Mouse (Mus musculus): ENCODE measurements around the gene Slc22a14. TPM values are rescaled to one million over a fixed set of nuclear protein-coding genes. Genes with fewer than 3 reads are reported as not detected.
A peak's percentile ranks its signal among the peaks of the same experiment; 100 is the strongest.

The Slc22a14 gene
- polyA plus RNA-seq, 1 experiment from 2014 or later, result not detected

DNA sequence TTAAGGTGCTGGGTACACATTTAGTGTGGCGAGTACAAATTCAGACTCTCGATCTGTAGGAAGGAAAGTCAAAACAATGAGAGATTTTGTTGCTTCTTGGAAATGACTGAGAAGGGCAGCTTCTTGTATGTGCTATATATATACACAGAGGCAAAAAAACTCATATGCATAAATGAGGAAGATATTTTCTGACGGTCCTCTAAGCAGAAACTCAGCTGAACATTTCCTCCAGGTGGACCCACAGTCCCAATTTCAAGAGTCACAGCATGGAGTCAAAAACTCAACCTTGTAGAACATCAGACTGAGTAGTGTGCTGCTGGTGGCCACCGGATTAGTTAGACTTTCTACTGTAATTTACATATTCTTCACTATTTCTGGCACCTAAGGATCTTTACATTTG lies 102.3 kb downstream of the Slc22a14 start:
- H3K9ac ChIP-seq (replicated peaks; ENCODE audit: low read depth), result no peak overlapping the region
- WGBS, result 73% methylated on average over 4 of the region's 4 CpGs
- H3K36me3 ChIP-seq (ENCODE audit: insufficient read depth, low read length), result peaks cover 8% of the 10 kb centered on the region; the same call in 1 of the 2 replicates
- no peak overlapping the region for H3K27ac ChIP-seq (ENCODE audit: low read length)
- TF ChIP-seq EP300 (IDR thresholded peaks at IDR 0.05) (no peak), CTCF (IDR thresholded peaks at IDR 0.05) (no peak)
- no peak overlapping the region for H3K4me2 ChIP-seq (replicated peaks; ENCODE audit: low read depth, low read length)
- H3K9me3 ChIP-seq (ENCODE audit: low read length), result no peaks in the 10 kb centered on the region
- H3K4me3 ChIP-seq (ENCODE audit: low read depth, low read length), result no peak overlapping the region
- no peak for ATAC-seq
- no peaks in the 10 kb centered on the region for H3K4me1 ChIP-seq (ENCODE audit: insufficient read depth, low read depth, low read length)
- H3K27me3 ChIP-seq (replicated peaks; ENCODE audit: insufficient read depth, low read length), result no peaks in the 10 kb centered on the region
- no peak for DNase-seq (ENCODE audit: low spot score)

- Histone ChIP-seq H3K4me2 (replicated peaks; ENCODE audit: low read depth, low read length) (no peak overlapping the region), H3K9me3 (ENCODE audit: low read length) (no peaks in the 10 kb centered on the region), H3K4me1 (ENCODE audit: insufficient read depth, low read depth, low read length) (no peaks in the 10 kb centered on the region), H3K27ac (ENCODE audit: low read length) (no peak overlapping the region), H3K9ac (replicated peaks; ENCODE audit: low read depth) (no peak overlapping the region), H3K36me3 (ENCODE audit: insufficient read depth, low read length) (peaks cover 8% of the 10 kb centered on the region; the same call in 1 of the 2 replicates), H3K27me3 (replicated peaks; ENCODE audit: insufficient read depth, low read length) (no peaks in the 10 kb centered on the region), H3K4me3 (ENCODE audit: low read depth, low read length) (no peak overlapping the region)
- ATAC-seq (no peak), DNase-seq (ENCODE audit: low spot score) (no peak)
- no peak for TF ChIP-seq EP300 (IDR thresholded peaks at IDR 0.05)
- no peak for TF ChIP-seq CTCF (IDR thresholded peaks at IDR 0.05)
- 100% methylated on average over 2 of the region's 2 CpGs for WGBS
Observed at GRCm38 (mm10) chr9:119260825-119261224, 104.5 kb downstream of the Slc22a14 start.

GRCm38 (mm10) chr9:119258785-119259184 lies 106.6 kb downstream of the Slc22a14 start:
- no peaks in the 10 kb centered on the region for H3K27me3 ChIP-seq (replicated peaks; ENCODE audit: insufficient read depth, low read length)
- peaks cover 1% of the 10 kb centered on the region; the same call in 1 of the 2 replicates for H3K36me3 ChIP-seq (ENCODE audit: insufficient read depth, low read length)
- no peak overlapping the region for H3K4me3 ChIP-seq (ENCODE audit: low read depth, low read length)
- no peak overlapping the region for H3K9ac ChIP-seq (replicated peaks; ENCODE audit: low read depth)
- 96% methylated on average over 2 of the region's 2 CpGs for WGBS
- H3K9me3 ChIP-seq (ENCODE audit: low read length), result no peaks in the 10 kb centered on the region
- TF ChIP-seq EP300 (IDR thresholded peaks at IDR 0.05), result no peak
- no peak for TF ChIP-seq CTCF (IDR thresholded peaks at IDR 0.05)
- H3K27ac ChIP-seq (ENCODE audit: low read length), result no peak overlapping the region
- H3K4me2 ChIP-seq (replicated peaks; ENCODE audit: low read depth, low read length), result no peak overlapping the region
- no peak for DNase-seq (ENCODE audit: low spot score)
- no peak for ATAC-seq
- no peaks in the 10 kb centered on the region for H3K4me1 ChIP-seq (ENCODE audit: insufficient read depth, low read depth, low read length)

GRCm38 (mm10) chr9:119258128-119258527 lies 107.2 kb downstream of the Slc22a14 start:
- Histone ChIP-seq H3K4me2 (replicated peaks; ENCODE audit: low read depth, low read length) (no peak overlapping the region), H3K9me3 (ENCODE audit: low read length) (no peaks in the 10 kb centered on the region), H3K27me3 (replicated peaks; ENCODE audit: insufficient read depth, low read length) (no peaks in the 10 kb centered on the region), H3K27ac (ENCODE audit: low read length) (no peak overlapping the region), H3K36me3 (ENCODE audit: insufficient read depth, low read length) (peaks cover 4% of the 10 kb centered on the region; the same call in 1 of the 2 replicates), H3K4me1 (ENCODE audit: insufficient read depth, low read depth, low read length) (no peaks in the 10 kb centered on the region), H3K4me3 (ENCODE audit: low read depth, low read length) (no peak overlapping the region), H3K9ac (replicated peaks; ENCODE audit: low read depth) (no peak overlapping the region)
- DNase-seq (ENCODE audit: low spot score), result no peak
- TF ChIP-seq EP300 (IDR thresholded peaks at IDR 0.05) (no peak), CTCF (IDR thresholded peaks at IDR 0.05) (no peak)
- 77% methylated on average over 5 of the region's 5 CpGs for WGBS
- ATAC-seq, result no peak

DNA sequence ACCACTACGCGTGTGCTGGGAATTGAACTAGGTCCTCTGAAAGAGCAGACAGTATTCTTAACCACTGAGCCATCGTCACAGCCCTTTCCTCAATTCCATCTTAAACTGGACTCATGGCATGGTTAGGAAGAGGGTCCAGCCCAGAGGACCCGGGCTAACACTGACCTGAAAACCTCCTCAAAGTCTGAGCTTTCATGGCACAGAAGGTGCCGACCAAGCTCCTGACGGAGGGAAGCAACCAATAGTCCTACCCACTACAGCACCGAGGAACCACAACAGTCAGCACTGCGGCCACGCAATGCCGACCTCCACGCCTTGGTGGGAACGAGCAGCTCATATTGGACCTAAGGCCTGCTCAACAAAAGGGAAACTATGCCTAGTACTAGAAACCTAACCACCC lies 109.2 kb downstream of the Slc22a14 start:
- no peak for DNase-seq (ENCODE audit: low spot score)
- Histone ChIP-seq H3K27ac (ENCODE audit: low read length) (no peak overlapping the region), H3K9ac (replicated peaks; ENCODE audit: low read depth) (no peak overlapping the region), H3K4me3 (ENCODE audit: low read depth, low read length) (no peak overlapping the region), H3K4me1 (ENCODE audit: insufficient read depth, low read depth, low read length) (no peaks in the 10 kb centered on the region), H3K4me2 (replicated peaks; ENCODE audit: low read depth, low read length) (no peak overlapping the region), H3K27me3 (replicated peaks; ENCODE audit: insufficient read depth, low read length) (no peaks in the 10 kb centered on the region), H3K36me3 (ENCODE audit: insufficient read depth, low read length) (peaks cover 6% of the 10 kb centered on the region; the same call in 1 of the 2 replicates), H3K9me3 (ENCODE audit: low read length) (no peaks in the 10 kb centered on the region)
- no peak for TF ChIP-seq EP300 (IDR thresholded peaks at IDR 0.05)
- WGBS, result 98% methylated on average over 12 of the region's 12 CpGs
- no peak for ATAC-seq

GRCm38 (mm10) chr9:119255096-119255495 lies 110.3 kb downstream of the Slc22a14 start:
- TF ChIP-seq CTCF (IDR thresholded peaks at IDR 0.05) (no peak), EP300 (IDR thresholded peaks at IDR 0.05) (no peak)
- H3K27me3 ChIP-seq (replicated peaks; ENCODE audit: insufficient read depth, low read length), result no peaks in the 10 kb centered on the region
- H3K27ac ChIP-seq (ENCODE audit: low read length), result no peak overlapping the region
- peaks cover 6% of the 10 kb centered on the region; the same call in 1 of the 2 replicates for H3K36me3 ChIP-seq (ENCODE audit: insufficient read depth, low read length)
- no peaks in the 10 kb centered on the region for H3K9me3 ChIP-seq (ENCODE audit: low read length)
- no peaks in the 10 kb centered on the region for H3K4me1 ChIP-seq (ENCODE audit: insufficient read depth, low read depth, low read length)
- H3K4me2 ChIP-seq (replicated peaks; ENCODE audit: low read depth, low read length), result no peak overlapping the region
- ATAC-seq (no peak), DNase-seq (ENCODE audit: low spot score) (no peak)
- no peak overlapping the region for H3K4me3 ChIP-seq (ENCODE audit: low read depth, low read length)
- no peak overlapping the region for H3K9ac ChIP-seq (replicated peaks; ENCODE audit: low read depth)
- 97% methylated on average over 1 of the region's 1 CpGs for WGBS

- WGBS, result 88% methylated on average over 2 of the region's 2 CpGs
Observed at GRCm38 (mm10) chr9:119254187-119254586, 111.2 kb downstream of the Slc22a14 start.

More at GRCm38 (mm10) chr9:119254187-119254586, 111.2 kb downstream of the Slc22a14 start:
- no peak overlapping the region for H3K27ac ChIP-seq (ENCODE audit: low read length)
- H3K9me3 ChIP-seq (ENCODE audit: low read length), result no peaks in the 10 kb centered on the region
- DNase-seq (ENCODE audit: low spot score) (no peak), ATAC-seq (no peak)
- TF ChIP-seq CTCF (IDR thresholded peaks at IDR 0.05) (peak; percentile 15; the same call in 1 of the 2 replicates), EP300 (IDR thresholded peaks at IDR 0.05) (no peak)
- no peak overlapping the region for H3K9ac ChIP-seq (replicated peaks; ENCODE audit: low read depth)
- no peaks in the 10 kb centered on the region for H3K4me1 ChIP-seq (ENCODE audit: insufficient read depth, low read depth, low read length)
- H3K4me3 ChIP-seq (ENCODE audit: low read depth, low read length), result no peak overlapping the region
- no peaks in the 10 kb centered on the region for H3K27me3 ChIP-seq (replicated peaks; ENCODE audit: insufficient read depth, low read length)
- no peak overlapping the region for H3K4me2 ChIP-seq (replicated peaks; ENCODE audit: low read depth, low read length)
- H3K36me3 ChIP-seq (ENCODE audit: insufficient read depth, low read length), result peaks cover 6% of the 10 kb centered on the region
